Mouse (Mus musculus): ENCODE results near the gene Tmem230.

DNA sequence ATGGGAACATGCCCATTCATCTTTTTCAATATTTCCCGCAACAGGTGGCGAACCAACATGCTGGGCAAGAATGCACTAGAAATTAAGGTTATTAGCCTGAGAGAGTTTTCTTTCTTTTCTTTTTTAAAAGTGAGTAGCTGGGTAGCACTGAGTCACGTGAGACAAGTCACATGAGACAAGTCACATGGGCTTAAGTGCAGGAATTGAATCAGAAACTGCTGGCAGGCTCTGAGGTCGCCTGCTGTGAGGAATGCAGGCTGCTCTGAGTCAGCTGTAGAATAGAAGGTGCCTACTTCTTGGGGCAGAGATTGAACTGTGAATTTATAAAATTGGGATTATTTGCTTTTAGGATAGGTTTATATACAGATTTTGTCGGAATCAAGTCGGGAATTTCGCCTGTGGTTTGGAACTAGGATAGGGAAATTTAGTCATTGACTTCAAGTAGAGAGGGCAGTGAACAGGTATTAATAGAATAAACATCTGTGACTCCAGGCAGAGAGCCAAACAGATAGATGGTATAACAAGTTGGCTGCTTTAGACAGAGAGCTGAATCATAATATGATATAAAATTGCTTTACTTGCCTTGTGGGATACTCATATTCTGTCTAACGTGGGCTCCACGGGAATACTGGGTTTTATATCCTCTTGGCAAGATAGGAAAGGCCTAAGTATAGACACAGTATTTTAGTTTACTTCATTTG, 38.9 kb upstream of the Tmem230 start:
- TF ChIP-seq CTCF (IDR thresholded peaks at IDR 0.05; ENCODE audit: borderline replicate concordance, extremely low read depth, insufficient read depth, insufficient read length) (no peak), POLR2A (IDR thresholded peaks at IDR 0.05; ENCODE audit: borderline replicate concordance, extremely low read depth, insufficient read depth, insufficient read length, poor library complexity, severe bottlenecking) (no peak)

Data from brain, embryonic 14.5 days (tissue).